Mouse (Mus musculus) stomach, postnatal 0 days (tissue): ENCODE results near the gene Bag3. TPM values are rescaled to one million over a fixed set of nuclear protein-coding genes. Genes with fewer than 3 reads are reported as not detected.

Experiments used
- ATAC-seq: fragments of 200-750 bp; cut with Nextera tagmentation; 2 replicates; pipeline ENCODE4 v1.8.0; 2017; ENCODE audit not compliant: low FRiP score, low TSS enrichment
- DNase-seq: peaks from one replicate; pipeline ENCODE4 v3.0.0-alpha.2; 2016; ENCODE audit warnings: low spot score
- H3K27ac ChIP-seq: fragments of 300-500 bp; sonication (generic); replicated peaks from 2 replicates; pipeline ENCODE4 v1.5.1; 2014; ENCODE audit warnings: mild to moderate bottlenecking, control low read depth
- H3K27me3 ChIP-seq: fragments of 300-500 bp; sonication (generic); 2 replicates; pipeline ENCODE4 v1.6.1; 2014; ENCODE audit warnings: low read length; ENCODE audit not compliant: control insufficient read depth, insufficient read depth
- H3K36me3 ChIP-seq: fragments of 300-500 bp; sonication (generic); 2 replicates; pipeline ENCODE4 v1.6.1; 2014; ENCODE audit warnings: low read length, mixed read lengths; ENCODE audit not compliant: control insufficient read depth, insufficient read depth
- H3K4me1 ChIP-seq: fragments of 300-500 bp; sonication (generic); replicated peaks from 2 replicates; pipeline ENCODE4 v1.6.1; 2014; ENCODE audit warnings: antibody characterized with exemption; ENCODE audit not compliant: control insufficient read depth, insufficient read depth
- H3K4me2 ChIP-seq: fragments of 300-500 bp; sonication (generic); replicated peaks from 2 replicates; pipeline ENCODE4 v1.6.1; 2014; ENCODE audit warnings: low read depth, mild to moderate bottlenecking, control low read depth, moderate library complexity
- H3K4me3 ChIP-seq: fragments of 300-500 bp; sonication (generic); 2 replicates; pipeline ENCODE4 v1.5.1; 2014; ENCODE audit warnings: low read depth, low read length, control low read depth
- H3K9ac ChIP-seq: fragments of 300-500 bp; sonication (generic); 2 replicates; pipeline ENCODE4 v1.6.1; 2014; ENCODE audit warnings: mild to moderate bottlenecking, low read length, control low read depth, mixed read lengths
- H3K9me3 ChIP-seq: fragments of 300-500 bp; sonication (generic); 2 replicates; pipeline ENCODE4 v1.6.1; 2016; ENCODE audit warnings: low read length; ENCODE audit not compliant: control insufficient read depth
- CTCF ChIP-seq: IDR thresholded peaks from 2 replicates; pipeline ENCODE4 v1.5.1; 2016; ENCODE audit warnings: antibody characterized with exemption, low read depth, mild to moderate bottlenecking, moderate library complexity
- EP300 ChIP-seq: optimal IDR thresholded peaks from 2 replicates; pipeline ENCODE3; 2016; ENCODE audit warnings: antibody characterized with exemption
- WGBS: fragments of 180-500 bp; shearing (Covaris S2); extraction: QIAGEN DNeasy Blood & Tissue Kit; methylation state at CpG from one replicate; pipeline ENCODE4 v1.1.7; 2014; 5-methylcytosine and 5-hydroxymethylcytosine counted together
- polyA plus RNA-seq: library from polyadenylated mRNA; unstranded; fragments of >200 nt; fragmentation: Nextera tagmentation; extraction: Ambion mirVana; gene quantifications from 2 replicates; pipeline ENCODE4 v1.2.1, GENCODE M21; 2015

The Bag3 gene
- polyA plus RNA-seq, 1 experiment from 2014 or later, result 17.7 TPM

DNA sequence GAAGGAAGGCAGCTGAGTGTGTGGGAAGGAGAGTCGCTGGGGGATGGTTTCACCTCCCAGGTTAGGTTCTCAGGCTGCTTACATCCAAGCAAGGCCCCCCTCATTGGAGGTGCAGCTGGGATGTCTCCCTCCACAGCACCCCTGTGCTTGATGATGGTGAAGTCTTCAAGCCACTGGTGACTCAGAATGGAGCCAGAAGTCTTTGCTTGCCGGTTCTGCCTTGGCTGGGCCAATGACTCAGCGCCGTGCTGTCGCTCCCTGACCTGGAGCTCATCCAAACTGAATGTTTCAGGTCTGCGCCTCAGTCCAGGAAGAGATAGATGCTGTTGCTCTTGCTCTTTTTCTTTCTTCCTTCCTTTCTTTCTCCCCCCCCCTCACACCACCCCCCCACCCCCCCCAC is 8.5 kb downstream of the Bag3 start:
- Histone ChIP-seq H3K27ac (peak overlapping the region; percentile 73), H3K4me2 (peak overlapping the region; percentile 11; the same call in 1 of the 2 replicates)
- DNase-seq, result peak; percentile 67

DNA sequence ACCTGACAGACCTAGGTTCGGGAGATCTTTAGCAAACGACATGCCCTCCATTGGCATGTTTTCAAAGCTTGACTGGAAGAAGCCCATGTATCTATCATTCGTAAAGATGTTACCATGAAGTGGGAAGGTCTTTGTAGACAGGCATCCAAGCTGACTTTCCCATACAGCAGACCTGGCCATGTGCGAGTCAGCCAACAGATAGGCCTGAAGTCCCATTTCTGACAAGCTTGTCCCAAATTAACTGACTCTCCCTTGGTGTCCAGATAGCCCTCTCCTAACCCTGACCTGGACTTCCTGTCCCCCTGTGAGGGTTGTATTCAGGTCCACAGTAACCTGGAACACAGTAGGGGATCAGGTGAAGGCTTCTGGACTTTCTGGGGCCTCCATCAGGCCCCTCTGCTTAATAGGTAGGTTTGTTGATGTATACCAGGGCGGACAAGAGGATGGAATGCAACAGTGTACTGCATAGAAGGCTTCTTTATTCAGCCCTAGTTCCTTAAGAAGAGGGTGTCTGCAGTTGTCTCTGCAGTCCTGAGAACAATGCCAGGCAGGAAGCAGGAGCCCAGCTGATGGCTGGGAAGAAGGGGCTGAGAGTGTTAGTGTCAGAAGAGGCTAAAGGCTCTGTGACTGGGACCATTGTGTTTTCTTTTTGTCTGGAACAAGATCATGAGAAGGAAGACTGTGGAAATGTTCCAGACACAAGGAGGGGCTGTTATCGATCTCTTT is 9.2 kb downstream of the Bag3 start:
- Histone ChIP-seq H3K4me3 (no peak overlapping the region), H3K27me3 (no peaks in the 10 kb centered on the region), H3K9ac (no peak overlapping the region), H3K9me3 (no peaks in the 10 kb centered on the region), H3K4me2 (0 out of 2 replicates have a peak overlapping the region, but pooled peaks have one; percentile 8), H3K36me3 (no peaks in the 10 kb centered on the region), H3K27ac (peak overlapping the region; percentile 65), H3K4me1 (peaks cover 32% of the 10 kb centered on the region)
- ATAC-seq (no peak), DNase-seq (no peak)
- WGBS, result 58% methylated on average over 6 of the region's 6 CpGs
- TF ChIP-seq EP300 (no peak), CTCF (no peak)

More for the DNA sequence above, 8.5 kb downstream of the Bag3 start:
- WGBS, result 12% methylated on average over 6 of the region's 6 CpGs
- H3K9ac ChIP-seq, result no peak overlapping the region
- H3K9me3 ChIP-seq, result no peaks in the 10 kb centered on the region
- H3K4me1 ChIP-seq, result peaks cover 32% of the 10 kb centered on the region
- TF ChIP-seq EP300 (no peak), CTCF (no peak)
- no peaks in the 10 kb centered on the region for H3K27me3 ChIP-seq
- peak; percentile 68 for ATAC-seq
- H3K36me3 ChIP-seq, result no peaks in the 10 kb centered on the region
- no peak overlapping the region for H3K4me3 ChIP-seq

DNA sequence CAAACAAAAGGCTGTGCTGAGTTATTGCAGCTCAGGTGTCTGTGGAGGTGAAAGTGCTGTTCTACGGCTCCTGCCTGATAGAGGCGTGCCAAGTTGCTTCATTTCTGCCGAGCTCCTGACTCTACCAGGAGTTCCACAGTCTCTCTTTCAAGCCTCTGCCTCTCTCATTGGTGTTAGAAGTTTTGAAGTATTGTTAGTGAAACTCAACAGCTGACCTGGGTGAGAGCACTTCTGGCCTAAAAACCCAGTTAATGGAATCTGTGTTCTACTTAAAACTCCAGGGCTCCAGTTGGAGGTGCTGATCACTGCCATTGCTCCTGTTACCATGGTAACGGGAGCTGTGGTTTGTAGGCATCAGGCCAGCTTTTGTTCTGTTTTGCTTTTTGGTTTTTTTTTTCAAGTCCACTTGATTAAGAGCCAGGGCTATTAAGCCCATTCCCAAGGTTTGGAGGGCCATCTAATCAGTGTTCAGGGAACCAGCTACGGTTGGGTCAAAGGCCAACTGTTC is 11.6 kb downstream of the Bag3 start:
- Histone ChIP-seq H3K36me3 (peaks cover under 1% of the 10 kb centered on the region; the same call in 1 of the 2 replicates), H3K4me3 (no peak overlapping the region), H3K27ac (peak overlapping the region; percentile 69), H3K4me2 (no peak overlapping the region; the same call in 1 of the 2 replicates), H3K4me1 (peaks cover 23% of the 10 kb centered on the region), H3K9ac (no peak overlapping the region), H3K9me3 (no peaks in the 10 kb centered on the region), H3K27me3 (no peaks in the 10 kb centered on the region)
- 31% methylated on average over 5 of the region's 5 CpGs for WGBS
- TF ChIP-seq EP300 (no peak), CTCF (no peak)
- peak; percentile 22; the same call in 1 of the 2 replicates for ATAC-seq
- peak; percentile 61 for DNase-seq

DNA sequence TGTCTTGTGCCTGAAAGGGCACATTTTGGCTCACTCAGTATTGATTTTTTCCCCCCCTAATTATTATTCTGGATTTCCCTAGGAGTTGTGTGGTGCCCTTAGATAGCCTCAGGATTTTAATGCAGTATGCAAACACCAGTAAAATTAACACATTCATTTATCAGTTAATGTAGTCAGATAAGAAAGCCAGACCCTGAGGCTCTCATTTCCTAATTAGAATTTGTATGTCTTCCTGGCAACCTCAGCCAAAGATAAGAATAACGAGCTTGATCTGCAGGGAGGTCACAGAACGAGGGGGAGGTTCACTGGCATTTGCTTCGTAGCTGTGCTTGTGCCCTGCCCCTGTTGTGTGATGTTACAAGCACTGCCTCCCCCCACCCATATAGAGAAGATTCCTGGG is 12.7 kb downstream of the Bag3 start:
- H3K4me2 ChIP-seq, result no peak overlapping the region; the same call in 1 of the 2 replicates
- H3K9ac ChIP-seq, result no peak overlapping the region
- DNase-seq (no peak), ATAC-seq (no peak)
- H3K27me3 ChIP-seq, result no peaks in the 10 kb centered on the region
- peaks cover 3% of the 10 kb centered on the region; the same call in 1 of the 2 replicates for H3K36me3 ChIP-seq
- H3K4me3 ChIP-seq, result no peak overlapping the region
- no peak for TF ChIP-seq CTCF
- no peak for TF ChIP-seq EP300
- H3K27ac ChIP-seq, result peak overlapping the region; percentile 40
- 27% methylated on average over 3 of the region's 3 CpGs for WGBS
- no peaks in the 10 kb centered on the region for H3K9me3 ChIP-seq
- H3K4me1 ChIP-seq, result peaks cover 22% of the 10 kb centered on the region

DNA sequence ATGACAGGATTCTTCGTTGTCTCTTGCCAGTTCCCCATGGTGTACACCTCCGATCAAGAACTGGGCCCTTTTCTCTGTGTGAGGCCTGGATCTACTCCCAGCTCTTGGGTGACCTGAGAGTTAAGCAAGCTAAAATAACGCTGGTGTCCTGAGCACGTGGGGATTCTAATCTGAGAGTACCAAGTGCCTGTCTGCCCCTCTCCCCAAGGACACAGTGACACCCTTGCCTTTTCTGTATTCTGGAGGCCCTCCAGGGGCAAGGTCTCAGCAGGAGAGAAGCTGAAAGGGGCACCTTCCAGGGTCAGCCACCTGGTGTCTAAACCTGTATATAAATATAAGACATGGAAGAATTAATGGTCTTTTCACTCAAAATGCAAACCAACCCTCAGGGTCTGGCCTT is 14.3 kb downstream of the Bag3 start:
- Histone ChIP-seq H3K27me3 (no peaks in the 10 kb centered on the region), H3K9me3 (no peaks in the 10 kb centered on the region), H3K9ac (no peak overlapping the region), H3K4me1 (peaks cover 17% of the 10 kb centered on the region), H3K36me3 (peaks cover 8% of the 10 kb centered on the region; the same call in 1 of the 2 replicates), H3K27ac (peak overlapping the region; percentile 4; the same call in 1 of the 2 replicates), H3K4me3 (no peak overlapping the region), H3K4me2 (no peak overlapping the region)
- TF ChIP-seq CTCF (no peak), EP300 (no peak)
- DNase-seq, result no peak
- no peak for ATAC-seq
- WGBS, result 59% methylated on average over 4 of the region's 4 CpGs

DNA sequence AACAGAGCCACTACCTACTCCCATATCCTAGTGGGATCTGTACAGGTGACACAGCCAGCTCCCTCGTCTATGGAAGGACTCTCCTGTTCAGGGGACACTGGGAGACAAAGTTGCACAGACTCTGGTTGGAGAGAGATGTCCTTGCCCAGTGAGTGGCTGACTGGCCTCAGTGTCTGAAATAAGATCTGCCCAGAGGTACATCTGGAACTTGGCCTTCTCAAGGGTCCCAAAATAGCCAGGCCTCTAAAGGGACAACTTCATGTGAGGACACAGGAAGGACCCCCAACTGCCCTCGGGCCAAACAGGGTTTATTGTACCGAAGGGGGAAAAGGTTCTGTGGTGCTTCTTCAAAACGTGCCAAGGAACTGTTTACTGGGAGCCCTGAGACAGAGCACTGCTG is 14.8 kb downstream of the Bag3 start:
- no peak for TF ChIP-seq CTCF
- no peak for TF ChIP-seq EP300
- Histone ChIP-seq H3K27me3 (no peaks in the 10 kb centered on the region), H3K4me1 (peaks cover 17% of the 10 kb centered on the region), H3K27ac (peak overlapping the region; percentile 69), H3K36me3 (peaks cover 8% of the 10 kb centered on the region), H3K4me2 (no peak overlapping the region), H3K9ac (no peak overlapping the region), H3K4me3 (no peak overlapping the region), H3K9me3 (no peaks in the 10 kb centered on the region)
- DNase-seq, result no peak
- WGBS, result 47% methylated on average over 4 of the region's 4 CpGs
- ATAC-seq, result no peak
